Mouse (Mus musculus) layer of hippocampus, adult 9-11 months (tissue): ENCODE measurements around the gene Dmrtc1b.
"Not testable (repeated sequence)": the region's sequence is repeated elsewhere in the genome, so short reads cannot be mapped to it uniquely, and the experiment has no call there.

Source experiments
- DNase-seq: peaks from one replicate; pipeline ENCODE4 v3.0.0; 2022

The Dmrtc1b gene

DNA sequence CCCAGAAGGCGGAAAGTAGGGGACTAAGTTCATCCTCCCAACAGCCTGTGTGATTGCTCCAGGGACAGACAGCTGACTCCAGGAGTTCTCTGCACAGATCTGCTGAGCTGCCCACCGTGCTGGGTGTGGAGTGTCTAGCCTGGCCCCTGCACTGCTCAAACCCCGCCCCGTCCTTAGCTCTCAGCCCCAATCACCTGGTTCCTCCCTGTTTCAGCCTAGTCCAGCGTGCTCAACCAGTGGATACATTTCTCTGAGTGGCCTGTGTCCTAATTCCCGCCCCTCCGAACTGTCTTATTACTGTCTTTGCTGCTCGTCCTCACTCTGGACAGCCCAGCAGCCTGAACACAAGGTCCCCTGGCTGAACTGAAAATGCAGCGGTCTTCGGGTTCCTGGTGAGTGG, at the start of gene Dmrtc1b, which contains the start of gene Gm9112:
TSS of gene Dmrtc1b (plus strand) at position 331 of the 400 bp plus-strand sequence.
TSS of gene Gm9112 (minus strand) at position 101 of the 400 bp plus-strand sequence.
- DNase-seq: not testable (repeated sequence)

DNA sequence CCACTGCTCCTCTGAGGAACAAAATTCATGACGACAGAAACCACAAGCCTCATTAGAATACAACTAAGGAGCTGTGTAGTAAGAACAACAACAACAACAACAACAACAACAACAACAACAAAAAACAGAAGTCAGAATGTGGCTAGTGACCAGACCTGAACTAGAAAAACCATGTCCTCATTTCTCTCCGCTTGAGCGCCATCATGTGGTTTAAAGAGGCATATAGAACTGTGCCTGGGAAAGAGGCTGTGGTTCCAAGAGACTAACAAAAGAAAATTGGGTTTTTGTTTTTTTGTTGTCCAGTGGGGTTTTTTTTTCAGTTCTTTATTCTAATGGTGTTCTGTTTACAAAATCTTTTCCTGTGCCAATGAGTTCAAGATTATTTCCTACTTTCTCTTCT, 47.0 kb upstream of the Dmrtc1b start:
- peak; percentile 2 for DNase-seq

DNA sequence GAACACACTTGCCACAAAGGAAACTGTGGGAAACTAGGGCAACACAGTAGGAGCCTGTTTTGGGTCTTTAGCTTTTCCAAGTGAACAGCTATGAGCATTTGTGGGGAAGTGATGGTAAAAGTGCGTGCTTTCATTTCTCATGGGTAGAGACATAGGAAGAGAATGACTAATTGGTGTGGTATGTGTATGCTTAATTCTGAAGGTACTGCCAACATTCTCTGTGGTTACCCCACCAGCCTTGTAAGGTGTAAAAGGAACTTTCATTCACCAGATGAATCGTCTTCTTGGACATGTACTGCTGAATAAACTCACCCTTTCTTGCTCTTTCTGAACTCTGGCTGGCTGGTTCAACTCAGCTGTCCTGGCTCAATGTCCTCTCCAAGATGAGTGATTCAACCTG, 41.0 kb upstream of the Dmrtc1b start:
- DNase-seq: no peak

DNA sequence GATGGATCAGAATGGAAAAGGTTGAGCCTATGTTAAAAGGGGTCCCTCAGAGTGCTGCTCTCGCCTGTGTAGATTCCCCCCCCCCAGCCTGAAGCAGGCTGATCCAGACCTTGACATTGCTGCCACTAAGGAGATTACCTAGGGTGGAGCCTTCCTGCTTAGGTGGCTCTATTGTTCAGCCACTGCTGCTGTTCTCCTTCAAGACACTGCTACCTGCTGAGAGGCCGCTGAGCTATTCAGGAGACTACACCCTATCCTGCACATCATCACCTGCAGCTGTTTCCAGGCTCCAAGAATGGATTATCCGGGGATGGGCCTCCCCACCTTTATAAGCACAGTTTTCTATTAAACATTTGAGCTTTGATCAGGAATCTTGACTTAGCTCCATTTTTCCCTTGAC, 23.0 kb upstream of the Dmrtc1b start:
- not testable (repeated sequence) for DNase-seq

DNA sequence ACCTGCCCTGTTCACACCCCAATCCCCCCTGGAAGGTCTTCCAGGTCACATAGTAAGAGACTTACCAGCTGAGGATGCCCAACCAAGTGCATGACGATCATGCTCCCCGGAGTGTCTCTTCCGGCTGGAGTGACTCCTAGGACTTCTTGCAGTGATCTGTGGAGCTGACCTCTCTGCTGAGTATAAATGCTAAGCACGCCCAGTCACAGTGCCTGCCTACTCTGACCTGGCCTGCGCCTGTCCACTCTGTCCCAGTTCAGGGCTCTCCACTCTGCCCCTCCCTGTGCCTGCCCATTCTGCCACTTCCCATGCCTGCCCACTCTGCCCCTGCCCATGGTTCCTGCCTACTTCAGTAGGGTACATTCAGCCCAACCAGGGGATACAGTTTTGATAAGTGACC, 20.8 kb upstream of the Dmrtc1b start, which contains the start of gene Gm3880:
TSS of gene Gm3880 (minus strand) at position 101 of the 400 bp plus-strand sequence.
- DNase-seq: not testable (repeated sequence)

DNA sequence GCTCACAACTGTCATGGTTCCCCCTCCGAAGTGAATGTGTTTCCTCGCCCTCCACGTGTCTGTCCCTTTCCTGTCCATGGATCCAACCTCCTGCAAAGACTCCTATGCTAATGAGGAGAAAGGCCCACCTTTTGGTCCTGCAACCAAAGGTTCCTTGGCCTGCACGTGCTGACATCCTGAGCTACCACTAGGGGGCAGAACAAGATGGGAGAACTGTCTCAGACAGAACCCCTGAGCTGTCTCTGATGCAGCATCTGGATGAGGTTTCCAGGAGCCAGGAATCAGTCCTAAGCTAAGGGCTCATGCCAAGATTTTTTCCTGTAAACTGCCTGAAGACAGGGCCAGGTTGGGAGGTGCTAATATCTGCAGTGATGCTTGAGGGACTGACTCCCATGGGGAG, 18.4 kb upstream of the Dmrtc1b start:
- DNase-seq: not testable (repeated sequence)

DNA sequence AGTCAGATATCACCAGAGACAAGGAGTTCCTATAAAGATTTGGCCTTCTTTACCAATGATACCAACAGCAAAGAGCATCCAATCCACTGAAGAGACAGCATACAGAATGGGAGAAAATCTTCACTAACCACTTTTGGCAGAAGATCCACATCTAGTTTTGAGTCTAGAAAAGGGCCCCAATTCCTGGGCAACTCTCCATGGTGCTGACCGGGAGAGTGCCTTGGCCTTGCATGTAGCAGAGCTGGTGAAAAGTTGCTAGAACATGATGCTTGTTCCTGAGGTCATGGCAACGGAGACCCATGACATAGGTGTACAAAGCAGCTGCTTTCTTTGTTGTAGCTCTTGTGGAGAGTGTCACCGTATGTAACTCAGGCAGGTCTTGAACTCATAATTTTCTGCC, 7.0 kb upstream of the Dmrtc1b start:
- not testable (repeated sequence) for DNase-seq

DNA sequence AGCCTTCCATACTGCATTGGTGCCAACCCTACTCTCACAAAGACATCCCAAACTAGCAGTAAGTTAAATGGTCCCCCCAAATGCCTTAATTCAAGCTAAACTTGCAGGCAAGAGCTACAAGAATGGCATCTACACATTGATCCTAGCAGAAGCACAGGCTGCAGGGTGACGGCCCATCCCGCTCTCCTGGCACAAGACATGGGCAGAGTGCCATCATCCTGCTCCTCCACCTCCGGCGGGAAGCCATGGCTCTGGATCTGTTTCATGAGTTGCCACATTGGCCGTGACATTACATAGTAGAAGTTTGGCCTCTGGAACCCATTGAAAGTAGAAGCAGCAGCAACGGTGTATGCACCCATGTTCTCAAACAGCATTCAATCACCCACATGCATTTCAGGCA, 16.6 kb downstream of the Dmrtc1b start:
- not testable (repeated sequence) for DNase-seq
